Mouse (Mus musculus) neural tube, embryonic 12.5 days (tissue): ENCODE data around the gene Pnkd. TPM values are rescaled to one million over a fixed set of nuclear protein-coding genes. Genes with fewer than 3 reads are reported as not detected.
"Not testable (repeated sequence)": the region's sequence is repeated elsewhere in the genome, so short reads cannot be mapped to it uniquely, and the experiment has no call there.

Experiments used
- ATAC-seq: fragments of 200-750 bp; cut with Nextera tagmentation; 2 replicates; pipeline ENCODE4 v1.8.0; 2017; ENCODE audit warnings: low read depth, mild to moderate bottlenecking, moderate TSS enrichment, moderate library complexity; ENCODE audit not compliant: low FRiP score
- H3K27ac ChIP-seq: fragments of 300-500 bp; sonication (generic); 2 replicates; pipeline ENCODE4 v1.5.1; 2016
- H3K27me3 ChIP-seq: fragments of 300-500 bp; sonication (generic); replicated peaks from 2 replicates; pipeline ENCODE4 v1.6.1; 2016; ENCODE audit warnings: mild to moderate bottlenecking
- H3K36me3 ChIP-seq: fragments of 300-500 bp; sonication (generic); 2 replicates; pipeline ENCODE4 v1.6.1; 2016; ENCODE audit warnings: mild to moderate bottlenecking
- H3K4me1 ChIP-seq: fragments of 300-500 bp; sonication (generic); 2 replicates; pipeline ENCODE4 v1.6.1; 2016
- H3K4me2 ChIP-seq: fragments of 300-500 bp; sonication (generic); replicated peaks from 2 replicates; pipeline ENCODE4 v1.6.1; 2016; ENCODE audit warnings: mild to moderate bottlenecking
- H3K4me3 ChIP-seq: fragments of 300-500 bp; sonication (generic); 2 replicates; pipeline ENCODE4 v1.5.1; 2016
- H3K9ac ChIP-seq: fragments of 300-500 bp; sonication (generic); 2 replicates; pipeline ENCODE4 v1.6.1; 2016; ENCODE audit warnings: mild to moderate bottlenecking
- H3K9me3 ChIP-seq: fragments of 300-500 bp; sonication (generic); 2 replicates; pipeline ENCODE4 v1.6.1; 2016; ENCODE audit warnings: mild to moderate bottlenecking
- WGBS: fragments of 180-500 bp; shearing (Covaris S2); methylation state at CpG from one replicate; pipeline ENCODE4 v1.1.7; 2016; 5-methylcytosine and 5-hydroxymethylcytosine counted together
- polyA plus RNA-seq: library from polyadenylated mRNA; unstranded; fragments of >200 nt; fragmentation: Nextera tagmentation; extraction: Ambion mirVana; gene quantifications from 2 replicates; pipeline ENCODE4 v1.2.1, GENCODE M21; 2016

Gene Pnkd
- polyA plus RNA-seq, 1 experiment from 2014 or later: 104 TPM

- no peaks in the 10 kb centered on the region for H3K36me3 ChIP-seq
- ATAC-seq: no peak
- H3K4me1 ChIP-seq: peaks cover 11% of the 10 kb centered on the region; the same call in 1 of the 2 replicates
- H3K27ac ChIP-seq: no peak overlapping the region
- H3K27me3 ChIP-seq: no peaks in the 10 kb centered on the region
- H3K4me2 ChIP-seq: no peak overlapping the region
- H3K4me3 ChIP-seq: no peak overlapping the region
- H3K9ac ChIP-seq: no peak overlapping the region
- 89% methylated on average over 9 of the region's 9 CpGs for WGBS
- no peaks in the 10 kb centered on the region for H3K9me3 ChIP-seq
Measured at GRCm38 (mm10) chr1:74339917-74340316, 55.2 kb downstream of the Pnkd start.

- 96% methylated on average over 6 of the region's 6 CpGs for WGBS
- no peaks in the 10 kb centered on the region for H3K27me3 ChIP-seq
- no peaks in the 10 kb centered on the region for H3K36me3 ChIP-seq
- no peaks in the 10 kb centered on the region for H3K9me3 ChIP-seq
- H3K4me1 ChIP-seq: peaks cover 11% of the 10 kb centered on the region; the same call in 1 of the 2 replicates
- no peak overlapping the region for H3K4me3 ChIP-seq
- no peak overlapping the region for H3K4me2 ChIP-seq
- no peak overlapping the region for H3K27ac ChIP-seq
- no peak for ATAC-seq
- no peak overlapping the region for H3K9ac ChIP-seq
Measured at GRCm38 (mm10) chr1:74340361-74340764, 55.6 kb downstream of the Pnkd start.

- H3K27me3 ChIP-seq, H3K4me3 ChIP-seq, H3K4me2 ChIP-seq, ATAC-seq, H3K9ac ChIP-seq, H3K36me3 ChIP-seq, H3K9me3 ChIP-seq, H3K27ac ChIP-seq: not testable (repeated sequence)
- peaks cover 11% of the 10 kb centered on the region; the same call in 1 of the 2 replicates for H3K4me1 ChIP-seq
- 95% methylated on average over 4 of the region's 4 CpGs for WGBS
Measured at GRCm38 (mm10) chr1:74340992-74341391, 56.3 kb downstream of the Pnkd start.

- H3K9me3 ChIP-seq: no peaks in the 10 kb centered on the region
- no peaks in the 10 kb centered on the region for H3K36me3 ChIP-seq
- H3K4me1 ChIP-seq: peaks cover 11% of the 10 kb centered on the region; the same call in 1 of the 2 replicates
- no peak for ATAC-seq
- H3K9ac ChIP-seq: no peak overlapping the region
- no peak overlapping the region for H3K27ac ChIP-seq
- H3K27me3 ChIP-seq: no peaks in the 10 kb centered on the region
- no peak overlapping the region for H3K4me3 ChIP-seq
- H3K4me2 ChIP-seq: no peak overlapping the region
- WGBS: 90% methylated on average over 7 of the region's 7 CpGs
Measured at GRCm38 (mm10) chr1:74341898-74342297, 57.2 kb downstream of the Pnkd start.

GRCm38 (mm10) chr1:74342308-74342707, 57.6 kb downstream of the Pnkd start:
- H3K4me3 ChIP-seq: no peak overlapping the region
- no peak overlapping the region for H3K27ac ChIP-seq
- H3K4me1 ChIP-seq: peaks cover 11% of the 10 kb centered on the region; the same call in 1 of the 2 replicates
- no peak overlapping the region for H3K4me2 ChIP-seq
- no peaks in the 10 kb centered on the region for H3K9me3 ChIP-seq
- no peak overlapping the region for H3K9ac ChIP-seq
- WGBS: 95% methylated on average over 1 of the region's 1 CpGs
- ATAC-seq: no peak
- no peaks in the 10 kb centered on the region for H3K36me3 ChIP-seq
- H3K27me3 ChIP-seq: no peaks in the 10 kb centered on the region

GRCm38 (mm10) chr1:74343161-74343560, 58.4 kb downstream of the Pnkd start:
- Histone ChIP-seq H3K9ac (no peak overlapping the region), H3K4me1 (peaks cover 11% of the 10 kb centered on the region; the same call in 1 of the 2 replicates), H3K9me3 (no peaks in the 10 kb centered on the region), H3K4me3 (no peak overlapping the region), H3K4me2 (no peak overlapping the region), H3K27me3 (no peaks in the 10 kb centered on the region), H3K36me3 (no peaks in the 10 kb centered on the region), H3K27ac (no peak overlapping the region)
- whole genome bisulfite sequencing: 50% methylated on average over 5 of the region's 5 CpGs
- ATAC-seq: no peak

- Histone ChIP-seq H3K9ac (no peak overlapping the region), H3K4me3 (no peak overlapping the region), H3K36me3 (peaks cover 6% of the 10 kb centered on the region), H3K9me3 (no peaks in the 10 kb centered on the region), H3K4me2 (no peak overlapping the region), H3K27me3 (no peaks in the 10 kb centered on the region), H3K4me1 (peaks cover 7% of the 10 kb centered on the region; the same call in 1 of the 2 replicates), H3K27ac (no peak overlapping the region)
- no peak for ATAC-seq
- 83% methylated on average over 11 of the region's 11 CpGs for WGBS
Measured at GRCm38 (mm10) chr1:74344163-74344916, 59.6 kb downstream of the Pnkd start.

- H3K27me3 ChIP-seq: no peaks in the 10 kb centered on the region
- H3K9ac ChIP-seq: no peak overlapping the region
- H3K27ac ChIP-seq: no peak overlapping the region
- H3K4me3 ChIP-seq: no peak overlapping the region
- peaks cover 42% of the 10 kb centered on the region for H3K36me3 ChIP-seq
- ATAC-seq: no peak
- no peaks in the 10 kb centered on the region for H3K4me1 ChIP-seq
- 93% methylated on average over 13 of the region's 13 CpGs for WGBS
- no peak overlapping the region for H3K4me2 ChIP-seq
- no peaks in the 10 kb centered on the region for H3K9me3 ChIP-seq
Measured at GRCm38 (mm10) chr1:74351185-74351769, 66.5 kb downstream of the Pnkd start.

GRCm38 (mm10) chr1:74352532-74353096, 67.9 kb downstream of the Pnkd start:
- peaks cover 42% of the 10 kb centered on the region for H3K36me3 ChIP-seq
- no peak overlapping the region for H3K4me2 ChIP-seq
- H3K9ac ChIP-seq: no peak overlapping the region
- H3K27ac ChIP-seq: no peak overlapping the region
- H3K4me1 ChIP-seq: no peaks in the 10 kb centered on the region
- no peaks in the 10 kb centered on the region for H3K9me3 ChIP-seq
- H3K4me3 ChIP-seq: no peak overlapping the region
- WGBS: 79% methylated on average over 5 of the region's 5 CpGs
- no peaks in the 10 kb centered on the region for H3K27me3 ChIP-seq
- no peak for ATAC-seq

GRCm38 (mm10) chr1:74353453-74354229, 68.9 kb downstream of the Pnkd start:
- Histone ChIP-seq H3K27ac (no peak overlapping the region), H3K4me2 (no peak overlapping the region), H3K9me3 (no peaks in the 10 kb centered on the region), H3K27me3 (no peaks in the 10 kb centered on the region), H3K4me3 (no peak overlapping the region), H3K9ac (no peak overlapping the region), H3K36me3 (peaks cover 42% of the 10 kb centered on the region), H3K4me1 (no peaks in the 10 kb centered on the region)
- no peak for ATAC-seq
- 94% methylated on average over 9 of the region's 9 CpGs for WGBS

GRCm38 (mm10) chr1:74357531-74357930, 72.8 kb downstream of the Pnkd start:
- Histone ChIP-seq H3K36me3 (peaks cover 11% of the 10 kb centered on the region), H3K4me1 (no peaks in the 10 kb centered on the region), H3K27me3 (no peaks in the 10 kb centered on the region), H3K4me3 (no peak overlapping the region), H3K9me3 (no peaks in the 10 kb centered on the region), H3K9ac (no peak overlapping the region), H3K27ac (no peak overlapping the region), H3K4me2 (no peak overlapping the region)
- no peak for ATAC-seq

- Histone ChIP-seq H3K27ac (no peak overlapping the region), H3K36me3 (no peaks in the 10 kb centered on the region), H3K27me3 (no peaks in the 10 kb centered on the region), H3K4me3 (no peak overlapping the region), H3K9me3 (no peaks in the 10 kb centered on the region), H3K4me2 (no peak overlapping the region), H3K4me1 (no peaks in the 10 kb centered on the region), H3K9ac (no peak overlapping the region)
- 87% methylated on average over 5 of the region's 5 CpGs for WGBS
- ATAC-seq: no peak
Measured at GRCm38 (mm10) chr1:74359952-74360517, 75.3 kb downstream of the Pnkd start.
